ENCODE assay signal across 8 mouse cellular contexts in genomic region chr11:58847636-58848035, GRCm38 (mm10). TPM values are rescaled to one million over a fixed set of nuclear protein-coding genes. Genes with fewer than 3 reads are reported as not detected.
DNase-seq lines count a peak whose midpoint lies in the region; ATAC-seq and TF ChIP-seq lines count a peak whose summit lies in the region.

No protein-coding gene starts in this region.

- H3K9me3 ChIP-seq in kidney, postnatal 0 days (replicated peaks; ENCODE audit: low read length) = no peaks in the 10 kb centered on the region
- H3K9me3 ChIP-seq in embryonic facial prominence, embryonic 10.5 days = no peaks in the 10 kb centered on the region
- no peaks in the 10 kb centered on the region for H3K9me3 ChIP-seq in hindbrain, postnatal 0 days (ENCODE audit: low read length)
- H3K9me3 ChIP-seq in neural tube, embryonic 12.5 days = no peaks in the 10 kb centered on the region

- ATAC-seq in kidney, postnatal 0 days (replicated peaks; ENCODE audit: low FRiP score, low read depth) = no peak
- ATAC-seq in hindbrain, postnatal 0 days = no peak; the same call in 1 of the 2 replicates
- ATAC-seq in neural tube, embryonic 12.5 days (ENCODE audit: low FRiP score, low read depth) = peak; percentile 22; the same call in 1 of the 2 replicates

- H3K27ac ChIP-seq in kidney, postnatal 0 days = no peak overlapping the region
- peak overlapping the region; percentile 84 for H3K27ac ChIP-seq in embryonic facial prominence, embryonic 10.5 days (replicated peaks)
- peak overlapping the region; percentile 91 for H3K27ac ChIP-seq in hindbrain, postnatal 0 days
- H3K27ac ChIP-seq in neural tube, embryonic 12.5 days = no peak overlapping the region

- H3K4me1 ChIP-seq in kidney, postnatal 0 days (replicated peaks; ENCODE audit: insufficient read depth, low read length) = no peaks in the 10 kb centered on the region
- peaks cover 9% of the 10 kb centered on the region for H3K4me1 ChIP-seq in embryonic facial prominence, embryonic 10.5 days
- H3K4me1 ChIP-seq in hindbrain, postnatal 0 days (ENCODE audit: insufficient read depth, low read length) = no peaks in the 10 kb centered on the region
- H3K4me1 ChIP-seq in neural tube, embryonic 12.5 days = peaks cover 7% of the 10 kb centered on the region

- TF ChIP-seq CTCF in kidney, postnatal 0 days (IDR thresholded peaks at IDR 0.05; ENCODE audit: low read depth) = no peak
- TF ChIP-seq CTCF in hindbrain, postnatal 0 days (IDR thresholded peaks at IDR 0.05; ENCODE audit: low read depth) = no peak

- H3K9ac ChIP-seq in kidney, postnatal 0 days (ENCODE audit: low read depth, low read length) = peak overlapping the region; percentile 71
- H3K9ac ChIP-seq in hindbrain, postnatal 0 days (replicated peaks; ENCODE audit: low read length) = peak overlapping the region; percentile 82
- H3K9ac ChIP-seq in neural tube, embryonic 12.5 days = peak overlapping the region; percentile 81

- no peak for DNase-seq in kidney, postnatal 0 days (ENCODE audit: low spot score)
- no peak for DNase-seq in kidney, postnatal 14 days
- no peak for DNase-seq in embryonic facial prominence, embryonic 10.5 days (ENCODE audit: low spot score)
- DNase-seq in hindbrain, postnatal 0 days (ENCODE audit: low spot score) = peak; percentile 7
- no peak for DNase-seq in urinary bladder, adult 18-20 months (ENCODE audit: low spot score in 2 of 2)
- no peak for DNase-seq in cerebellum, postnatal 36 days
- no peak for DNase-seq in adrenal gland, adult (ENCODE audit: inconsistent age in 2 of 2, low spot score in 1 of 2)

- peak overlapping the region; percentile 78 for H3K4me2 ChIP-seq in kidney, postnatal 0 days (ENCODE audit: low read length)
- H3K4me2 ChIP-seq in hindbrain, postnatal 0 days (ENCODE audit: low read depth, low read length) = peak overlapping the region; percentile 91
- peak overlapping the region; percentile 91 for H3K4me2 ChIP-seq in neural tube, embryonic 12.5 days (replicated peaks)

- WGBS in kidney, postnatal 0 days = 43% methylated on average over 9 of the region's 9 CpGs
- WGBS in embryonic facial prominence, embryonic 10.5 days = 52% methylated on average over 9 of the region's 9 CpGs
- 45% methylated on average over 9 of the region's 9 CpGs for WGBS in hindbrain, postnatal 0 days
- 51% methylated on average over 9 of the region's 9 CpGs for WGBS in neural tube, embryonic 12.5 days

- H3K36me3 ChIP-seq in kidney, postnatal 0 days (ENCODE audit: insufficient read depth, low read length) = peaks cover 16% of the 10 kb centered on the region; the same call in 1 of the 2 replicates
- peaks cover 39% of the 10 kb centered on the region for H3K36me3 ChIP-seq in embryonic facial prominence, embryonic 10.5 days (replicated peaks)
- H3K36me3 ChIP-seq in hindbrain, postnatal 0 days (ENCODE audit: insufficient read depth, low read length) = peaks cover 23% of the 10 kb centered on the region
- peaks cover 17% of the 10 kb centered on the region for H3K36me3 ChIP-seq in neural tube, embryonic 12.5 days

- H3K4me3 ChIP-seq in kidney, postnatal 0 days (replicated peaks; ENCODE audit: low read depth, low read length) = peak overlapping the region; percentile 56
- H3K4me3 ChIP-seq in embryonic facial prominence, embryonic 10.5 days = peak overlapping the region; percentile 79
- peak overlapping the region; percentile 87 for H3K4me3 ChIP-seq in hindbrain, postnatal 0 days (ENCODE audit: low read length)
- H3K4me3 ChIP-seq in neural tube, embryonic 12.5 days = peak overlapping the region; percentile 80

- no peaks in the 10 kb centered on the region for H3K27me3 ChIP-seq in kidney, postnatal 0 days (ENCODE audit: insufficient read depth, low read length)
- H3K27me3 ChIP-seq in embryonic facial prominence, embryonic 10.5 days (replicated peaks; ENCODE audit: low read depth, poor library complexity, severe bottlenecking) = no peaks in the 10 kb centered on the region
- no peaks in the 10 kb centered on the region for H3K27me3 ChIP-seq in hindbrain, postnatal 0 days (ENCODE audit: insufficient read depth, low read length)
- H3K27me3 ChIP-seq in neural tube, embryonic 12.5 days (replicated peaks) = no peaks in the 10 kb centered on the region

RNA-seq across cellular contexts. Expression of gene Gm12258, which starts 0.7 kb away (rescaled TPM):
- 5.5 and 6.1 TPM in 2 replicates for polyA plus RNA-seq in kidney, postnatal 0 days (2015; fragmentation: Nextera tagmentation; extraction: Ambion mirVana)
- 8.7 and 9.1 TPM in 2 replicates for polyA plus RNA-seq in embryonic facial prominence, embryonic 10.5 days (2016; fragmentation: Nextera tagmentation; extraction: Ambion mirVana)
- 13.3 and 16.4 TPM in 2 replicates for total RNA-seq in hindbrain, postnatal 0 days (2014; rRNA removed)
- polyA plus RNA-seq in hindbrain, postnatal 0 days (2015; fragmentation: Nextera tagmentation; extraction: Ambion mirVana) = 7.9 and 9.9 TPM in 2 replicates
- 16.8 and 18.2 TPM in 2 replicates for polyA plus RNA-seq in neural tube, embryonic 12.5 days (2016; fragmentation: Nextera tagmentation; extraction: Ambion mirVana)

RNA-seq across cellular contexts. Expression of gene Olfr311, which starts 8.6 kb away (rescaled TPM):
- not detected in 2 replicates for polyA plus RNA-seq in kidney, postnatal 0 days (2015; fragmentation: Nextera tagmentation; extraction: Ambion mirVana)
- not detected in 2 replicates for polyA plus RNA-seq in embryonic facial prominence, embryonic 10.5 days (2016; fragmentation: Nextera tagmentation; extraction: Ambion mirVana)
- not detected in 2 replicates for total RNA-seq in hindbrain, postnatal 0 days (2014; rRNA removed)
- polyA plus RNA-seq in hindbrain, postnatal 0 days (2015; fragmentation: Nextera tagmentation; extraction: Ambion mirVana) = not detected in 2 replicates
- polyA plus RNA-seq in neural tube, embryonic 12.5 days (2016; fragmentation: Nextera tagmentation; extraction: Ambion mirVana) = not detected in 2 replicates

RNA-seq across cellular contexts. Expression of gene Olfr312, which starts 18.6 kb away (rescaled TPM):
- polyA plus RNA-seq in kidney, postnatal 0 days (2015; fragmentation: Nextera tagmentation; extraction: Ambion mirVana) = not detected in 2 replicates
- polyA plus RNA-seq in embryonic facial prominence, embryonic 10.5 days (2016; fragmentation: Nextera tagmentation; extraction: Ambion mirVana) = not detected in 2 replicates
- not detected in 2 replicates for total RNA-seq in hindbrain, postnatal 0 days (2014; rRNA removed)
- not detected in 2 replicates for polyA plus RNA-seq in hindbrain, postnatal 0 days (2015; fragmentation: Nextera tagmentation; extraction: Ambion mirVana)
- not detected in 2 replicates for polyA plus RNA-seq in neural tube, embryonic 12.5 days (2016; fragmentation: Nextera tagmentation; extraction: Ambion mirVana)

RNA-seq across cellular contexts. Expression of gene 2810021J22Rik, which starts 19.4 kb away (rescaled TPM):
- polyA plus RNA-seq in kidney, postnatal 0 days (2015; fragmentation: Nextera tagmentation; extraction: Ambion mirVana) = 7.2 TPM in 2 replicates
- polyA plus RNA-seq in embryonic facial prominence, embryonic 10.5 days (2016; fragmentation: Nextera tagmentation; extraction: Ambion mirVana) = 10.6 and 10.8 TPM in 2 replicates
- 6.9 and 8.7 TPM in 2 replicates for total RNA-seq in hindbrain, postnatal 0 days (2014; rRNA removed)
- 5.4 and 7.7 TPM in 2 replicates for polyA plus RNA-seq in hindbrain, postnatal 0 days (2015; fragmentation: Nextera tagmentation; extraction: Ambion mirVana)
- polyA plus RNA-seq in neural tube, embryonic 12.5 days (2016; fragmentation: Nextera tagmentation; extraction: Ambion mirVana) = 10.7 and 10.8 TPM in 2 replicates

RNA-seq across cellular contexts. Expression of gene Olfr313, which starts 32.8 kb away (rescaled TPM):
- polyA plus RNA-seq in kidney, postnatal 0 days (2015; fragmentation: Nextera tagmentation; extraction: Ambion mirVana) = not detected in 2 replicates
- not detected in 2 replicates for polyA plus RNA-seq in embryonic facial prominence, embryonic 10.5 days (2016; fragmentation: Nextera tagmentation; extraction: Ambion mirVana)
- total RNA-seq in hindbrain, postnatal 0 days (2014; rRNA removed) = not detected in 2 replicates
- not detected in 2 replicates for polyA plus RNA-seq in hindbrain, postnatal 0 days (2015; fragmentation: Nextera tagmentation; extraction: Ambion mirVana)
- polyA plus RNA-seq in neural tube, embryonic 12.5 days (2016; fragmentation: Nextera tagmentation; extraction: Ambion mirVana) = not detected in 2 replicates

Comparison
In these comparisons a context has a peak if more than half of its experiments do, and no peak if none do; other contexts are left out.
1. H3K27ac ChIP-seq: peak in embryonic facial prominence, embryonic 10.5 days (single experiment) and hindbrain, postnatal 0 days (single experiment); none in kidney, postnatal 0 days (single experiment) and neural tube, embryonic 12.5 days (single experiment).
2. Peak in every context shown above with its lines, with median percentiles within 50 percentile points of each other: H3K4me2 ChIP-seq, H3K4me3 ChIP-seq and H3K9ac ChIP-seq.